Mouse (Mus musculus): Measurements from ENCODE around the gene Mtfmt.

GRCm38 (mm10) chr9:65394360-65394759, 41.2 kb upstream of the Mtfmt start:
- no peak for TF ChIP-seq RAD21 (IDR thresholded peaks at IDR 0.05; ENCODE audit: low read depth, low read length)
- TF ChIP-seq GABPA (IDR thresholded peaks at IDR 0.05; ENCODE audit: insufficient replicate concordance, low read depth, low read length) = no peak
- no peak for TF ChIP-seq CTCF (conservative IDR thresholded peaks at IDR 0.05 in 1 of 2, IDR thresholded peaks at IDR 0.05 in 1 of 2; ENCODE audit: low read depth in 2 of 2, low read length in 2 of 2)
- TF ChIP-seq MAFK (IDR thresholded peaks at IDR 0.05; ENCODE audit: insufficient replicate concordance, low read length) = no peak
- TF ChIP-seq ETS1 (conservative IDR thresholded peaks at IDR 0.05; ENCODE audit: low read depth, low read length) = no peak
- no peak for TF ChIP-seq MEF2A (IDR thresholded peaks at IDR 0.05; ENCODE audit: borderline replicate concordance, low read depth, low read length)
- no peak for TF ChIP-seq RCOR1 (conservative IDR thresholded peaks at IDR 0.05; ENCODE audit: low read depth, low read length)
- no peak for TF ChIP-seq POLR2AphosphoS2 (IDR thresholded peaks at IDR 0.05; ENCODE audit: low read depth, low read length)
- no peak for TF ChIP-seq KAT2A (IDR thresholded peaks at IDR 0.05; ENCODE audit: insufficient replicate concordance, low read length)
- no peak for TF ChIP-seq EP300 (IDR thresholded peaks at IDR 0.05; ENCODE audit: low read length)
- no peak for TF ChIP-seq HCFC1 (IDR thresholded peaks at IDR 0.05; ENCODE audit: low read depth, low read length)
- TF ChIP-seq MXI1 (IDR thresholded peaks at IDR 0.05; ENCODE audit: low read depth, low read length) = no peak
- no peak for TF ChIP-seq POLR2A (IDR thresholded peaks at IDR 0.05; ENCODE audit: low read depth, low read length)
- no peak for TF ChIP-seq MAX (IDR thresholded peaks at IDR 0.05; ENCODE audit: low read length)

All from CH12.LX (cell line).